Mouse (Mus musculus) adrenal gland, postnatal 4 days (tissue): ENCODE data around the gene Otx1. TPM values are rescaled to one million over a fixed set of nuclear protein-coding genes. Genes with fewer than 3 reads are reported as not detected.

Experiments
- DNase-seq, 2 experiments: peaks; one replicate each; pipeline ENCODE4 v3.0.0; 2021 to 2022; ENCODE audit warnings: low spot score in 2 of 2, mixed read lengths in 2 of 2
- total RNA-seq, 2 experiments: library from RNA; stranded (reverse); gene quantifications; 2 replicates each; pipeline ENCODE4 v1.2.3; 2021

Gene Otx1
- total RNA-seq, 2 experiments from 2014 or later: not detected

DNA sequence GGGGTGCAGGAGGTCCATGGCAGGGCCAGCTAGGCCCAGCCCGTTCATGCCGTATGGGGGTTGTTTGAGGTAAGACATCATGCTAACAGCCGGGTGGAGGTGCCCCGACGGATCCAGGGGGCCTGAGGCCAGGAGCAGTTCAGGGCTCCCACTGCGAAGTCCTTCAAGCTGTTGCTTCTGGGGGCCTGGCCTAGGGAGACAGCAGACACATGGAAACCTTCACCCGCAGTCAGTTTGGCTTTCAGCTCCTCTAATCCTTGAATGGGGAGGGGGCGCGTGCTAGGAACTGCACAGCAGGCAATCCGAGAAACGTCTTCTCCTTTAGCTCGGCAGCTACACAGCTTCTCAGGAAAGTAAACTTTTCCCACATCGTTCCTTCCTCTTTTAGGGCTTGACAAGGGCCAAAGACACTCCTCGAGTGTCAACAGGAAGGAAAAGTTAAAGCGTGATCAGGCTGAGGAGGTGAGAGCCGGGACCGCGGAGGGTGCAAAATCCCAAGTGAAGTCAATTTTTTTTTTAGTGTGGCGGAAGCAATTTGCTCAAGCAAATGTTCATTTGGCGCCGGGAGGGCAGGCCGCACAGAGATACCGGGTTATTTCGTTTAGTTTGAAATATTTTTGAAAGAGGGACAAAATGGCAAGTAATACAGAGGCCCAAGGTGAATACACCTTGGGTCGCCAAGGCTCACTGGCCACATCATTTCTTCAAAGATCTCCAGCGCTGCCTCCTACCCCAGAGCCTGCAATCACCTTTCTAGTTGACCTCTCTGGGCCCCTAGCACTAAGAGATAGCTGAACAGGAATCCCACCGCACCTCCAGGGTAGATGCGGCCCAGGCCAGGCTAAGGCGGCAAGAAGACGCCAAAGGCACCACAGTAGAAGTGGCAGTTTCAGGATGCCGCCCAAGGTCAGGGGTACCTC, 3.0 kb downstream of the Otx1 start:
- no peak for DNase-seq

- no peak for DNase-seq
Measured at GRCm38 (mm10) chr11:21998141-21999047, 4.3 kb downstream of the Otx1 start.

GRCm38 (mm10) chr11:21997561-21998140, 5.0 kb downstream of the Otx1 start:
- no peak for DNase-seq

- no peak for DNase-seq
Measured at GRCm38 (mm10) chr11:21996661-21997560, 5.8 kb downstream of the Otx1 start.

GRCm38 (mm10) chr11:21996325-21996647, 6.4 kb downstream of the Otx1 start:
- no peak for DNase-seq

- no peak for DNase-seq
Measured at GRCm38 (mm10) chr11:21995534-21996324, 7.0 kb downstream of the Otx1 start.

- no peak for DNase-seq
Measured at GRCm38 (mm10) chr11:21994377-21995370, 8.0 kb downstream of the Otx1 start.

GRCm38 (mm10) chr11:21993597-21994376, 8.9 kb downstream of the Otx1 start:
- peak; percentile 4 to 7 for DNase-seq

DNA sequence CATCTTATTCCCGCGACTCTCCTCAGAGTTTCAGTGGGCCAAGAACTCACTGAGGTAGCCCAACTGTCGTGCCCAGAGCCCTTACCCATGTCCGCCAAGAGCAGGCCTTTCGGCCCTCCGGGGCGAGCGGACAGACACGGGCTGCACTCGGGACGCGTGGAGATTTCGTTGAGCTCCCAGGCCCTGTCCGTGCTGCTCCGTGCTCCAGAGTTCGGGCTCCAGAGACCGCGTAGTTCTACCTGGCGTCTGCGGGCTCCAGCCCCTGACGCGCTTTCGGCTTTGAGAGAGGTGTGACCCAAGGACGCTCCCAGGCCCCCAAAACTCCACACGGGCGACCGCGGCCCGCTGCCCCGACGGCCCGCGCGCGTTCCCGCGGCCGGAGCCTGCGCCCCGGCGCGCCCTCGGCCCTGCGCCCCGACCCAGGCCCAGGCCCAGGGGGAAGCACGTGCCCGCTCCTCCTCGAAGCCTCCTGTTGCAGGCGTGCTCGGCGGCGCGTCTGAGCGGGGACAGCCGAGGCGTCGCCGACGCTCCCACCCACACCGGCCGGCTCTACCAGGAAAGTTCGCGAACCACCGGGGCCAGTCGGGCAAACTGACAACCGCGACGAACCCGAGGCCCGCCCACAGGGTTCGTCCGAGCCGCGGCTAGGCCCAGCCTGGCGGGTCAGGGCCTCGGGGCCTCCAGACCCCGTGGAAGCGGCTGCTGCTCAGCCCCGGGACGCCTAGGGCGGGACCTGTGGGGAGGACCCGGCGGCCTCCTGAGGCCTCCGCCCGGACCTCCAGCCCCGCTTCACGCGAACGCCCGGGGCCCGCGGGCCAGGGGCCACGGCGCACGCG, 9.7 kb downstream of the Otx1 start:
- DNase-seq: no peak

DNA sequence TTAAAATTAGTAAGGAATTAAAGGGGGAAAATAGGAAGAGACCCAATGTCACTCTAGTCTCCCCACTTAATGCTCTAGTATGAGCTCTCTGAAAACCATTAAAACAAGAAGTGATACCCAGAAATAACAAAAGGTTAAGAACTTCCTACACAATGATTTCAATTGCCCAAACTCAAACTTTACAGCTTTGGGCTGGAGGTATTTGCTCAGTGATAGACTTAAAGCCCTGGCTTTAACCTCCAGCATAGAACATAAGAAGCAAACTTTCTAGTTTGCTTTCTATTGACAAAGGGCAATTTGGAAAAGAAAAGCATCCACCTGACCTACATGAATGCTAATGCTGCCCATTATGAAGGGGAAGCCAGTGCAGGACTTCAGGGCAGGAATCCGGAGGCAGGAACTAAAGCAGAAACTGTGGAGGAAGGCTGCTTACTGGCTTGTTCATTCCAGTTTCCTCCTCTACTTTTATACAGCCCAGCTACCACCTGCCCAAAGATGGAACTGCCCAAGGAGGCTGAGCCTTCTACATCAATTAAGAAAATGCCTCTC, 14.2 kb downstream of the Otx1 start:
- DNase-seq: no peak

- DNase-seq: no peak
Measured at GRCm38 (mm10) chr11:21985118-21985517, 17.6 kb downstream of the Otx1 start.

- no peak for DNase-seq
Measured at GRCm38 (mm10) chr11:21974005-21974531, 28.6 kb downstream of the Otx1 start.

GRCm38 (mm10) chr11:21973597-21973996, 29.1 kb downstream of the Otx1 start:
- no peak for DNase-seq

DNA sequence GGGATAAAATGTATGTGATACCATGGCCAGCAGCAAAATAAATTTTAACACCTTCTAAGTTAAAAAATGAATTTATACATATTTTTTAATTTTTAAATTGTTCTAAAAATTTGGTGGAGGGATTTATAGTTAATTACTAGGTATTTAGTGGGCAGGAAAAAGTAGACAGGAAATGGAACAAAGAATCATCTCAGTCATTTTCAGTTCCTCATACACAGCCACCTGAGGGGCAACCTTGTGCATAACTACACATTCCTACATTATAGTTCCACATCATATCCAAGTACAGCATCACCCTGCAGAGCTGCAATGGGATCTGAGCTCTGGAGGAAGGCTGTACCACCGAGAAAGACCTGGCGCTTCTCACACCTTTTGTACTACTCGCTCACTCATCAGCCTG, 33.8 kb downstream of the Otx1 start:
- no peak for DNase-seq

- no peak for DNase-seq
Measured at GRCm38 (mm10) chr11:21955167-21955566, 47.5 kb downstream of the Otx1 start.

DNA sequence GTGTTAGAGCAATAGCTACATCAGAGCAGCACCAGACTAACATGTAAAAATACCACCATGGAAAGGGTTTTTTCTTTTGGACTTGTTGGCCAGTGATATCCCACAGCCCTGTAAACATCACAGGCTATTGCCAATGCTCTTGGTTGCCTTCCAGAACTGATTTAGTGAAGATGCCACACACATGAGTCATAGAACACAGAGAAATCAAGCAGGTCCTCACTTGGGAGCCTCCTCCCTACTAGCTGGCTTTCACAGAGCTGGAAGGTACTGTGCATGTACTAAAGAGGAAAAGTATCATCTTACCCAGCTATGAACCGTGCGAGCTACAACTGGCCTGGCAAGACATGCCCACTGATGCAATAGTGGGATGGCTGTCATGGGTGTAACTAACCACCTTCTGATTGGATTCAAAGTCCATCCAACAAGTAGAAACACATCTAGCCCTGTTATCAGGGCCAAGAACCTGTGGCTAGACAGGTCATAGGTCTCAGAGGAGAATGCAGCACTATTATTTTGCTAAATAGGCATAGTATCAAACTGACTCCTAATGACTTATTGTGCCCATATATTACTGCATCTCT, 51.0 kb downstream of the Otx1 start:
- DNase-seq: no peak
